Mouse (Mus musculus) heart, embryonic 11.5 days (tissue): Measurements from ENCODE around the gene Bcl2l14. TPM values are rescaled to one million over a fixed set of nuclear protein-coding genes. Genes with fewer than 3 reads are reported as not detected.

ENCODE experiments used
- ATAC-seq: fragments of 200-750 bp; cut with Nextera tagmentation; replicated peaks from 2 replicates; pipeline ENCODE4 v1.8.0; 2017; ENCODE audit warnings: moderate library complexity; ENCODE audit not compliant: insufficient number of reproducible peaks, low FRiP score, low TSS enrichment
- H3K27ac ChIP-seq: fragments of 300-500 bp; sonication (generic); 2 replicates; pipeline ENCODE4 v1.5.1; 2014; ENCODE audit warnings: mild to moderate bottlenecking, low read depth, low read length
- H3K27me3 ChIP-seq: fragments of 300-500 bp; sonication (generic); 2 replicates; pipeline ENCODE4 v1.6.1; 2014; ENCODE audit warnings: mild to moderate bottlenecking, low read length, mixed read lengths; ENCODE audit not compliant: control insufficient read depth, insufficient read depth
- H3K36me3 ChIP-seq: fragments of 300-500 bp; sonication (generic); 2 replicates; pipeline ENCODE4 v1.6.1; 2014; ENCODE audit warnings: mild to moderate bottlenecking, low read length, moderate library complexity, mixed read lengths; ENCODE audit not compliant: control insufficient read depth, insufficient read depth
- H3K4me1 ChIP-seq: fragments of 300-500 bp; sonication (generic); 2 replicates; pipeline ENCODE4 v1.6.1; 2014; ENCODE audit warnings: low read length; ENCODE audit not compliant: control insufficient read depth, insufficient read depth
- H3K4me2 ChIP-seq: fragments of 300-500 bp; sonication (generic); 2 replicates; pipeline ENCODE4 v1.6.1; 2014; ENCODE audit warnings: mild to moderate bottlenecking, moderate library complexity
- H3K4me3 ChIP-seq: fragments of 300-500 bp; sonication (generic); 2 replicates; pipeline ENCODE4 v1.5.1; 2014; ENCODE audit warnings: low read depth, low read length
- H3K9ac ChIP-seq: fragments of 300-500 bp; sonication (generic); 2 replicates; pipeline ENCODE4 v1.6.1; 2014; ENCODE audit warnings: mild to moderate bottlenecking, low read depth, low read length, moderate library complexity
- H3K9me3 ChIP-seq: fragments of 300-500 bp; sonication (generic); replicated peaks from 2 replicates; pipeline ENCODE4 v1.6.1; 2016; ENCODE audit warnings: low read length; ENCODE audit not compliant: control insufficient read depth
- WGBS: fragments of 180-500 bp; shearing (Covaris S2); extraction: QIAGEN DNeasy Blood & Tissue Kit; methylation state at CpG from one replicate; pipeline ENCODE4 v1.1.7; 2014; ENCODE audit not compliant: insufficient replicate concordance; 5-methylcytosine and 5-hydroxymethylcytosine counted together
- polyA plus RNA-seq: library from polyadenylated mRNA; unstranded; fragments of >200 nt; fragmentation: Nextera tagmentation; extraction: Ambion mirVana; gene quantifications from 2 replicates; pipeline ENCODE4 v1.2.1, GENCODE M21; 2014

Gene Bcl2l14
- polyA plus RNA-seq = 0.11 and 0.45 TPM in 2 replicates

DNA sequence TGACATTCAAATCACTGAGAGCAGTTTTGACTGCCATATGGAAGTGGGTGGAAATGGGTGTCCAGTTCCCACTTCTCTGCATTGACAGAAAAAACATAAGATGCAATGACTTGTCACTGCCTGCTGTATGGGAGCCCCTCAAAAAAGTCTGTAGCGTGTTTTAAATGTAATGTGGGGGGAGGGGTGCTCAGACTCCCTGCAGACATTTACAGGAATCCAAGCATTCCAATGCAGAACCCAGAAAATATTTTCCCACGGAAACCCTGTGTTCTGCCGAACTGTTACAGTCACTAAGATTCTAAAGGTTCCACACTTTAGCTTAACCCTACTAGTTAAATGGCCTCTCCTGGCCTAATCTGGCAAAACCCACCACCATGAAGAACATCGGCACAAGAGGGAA, at the start of gene Bcl2l14:
Gene Bcl2l14 (plus strand): TSS at position 301 of the 400 bp plus-strand sequence.
- no peak within 1 kb of the TSS for H3K4me2 ChIP-seq
- no peak for ATAC-seq
- WGBS = 70% methylated on average over 4 of the region's 4 CpGs
- no peaks in the 10 kb centered on the region for H3K36me3 ChIP-seq
- no peaks in the 10 kb centered on the region for H3K4me1 ChIP-seq
- H3K4me3 ChIP-seq = no peak within 1 kb of the TSS
- H3K9ac ChIP-seq = no peak within 1 kb of the TSS
- no peaks in the 10 kb centered on the region for H3K9me3 ChIP-seq
- no peaks in the 10 kb centered on the region for H3K27me3 ChIP-seq
- H3K27ac ChIP-seq = no peak within 1 kb of the TSS

GRCm38 (mm10) chr6:134348526-134349067, 47.5 kb upstream of the Bcl2l14 start:
- no peak for ATAC-seq
- Histone ChIP-seq H3K4me2 (no peak overlapping the region), H3K9me3 (no peaks in the 10 kb centered on the region), H3K36me3 (no peaks in the 10 kb centered on the region), H3K4me1 (no peaks in the 10 kb centered on the region), H3K27me3 (no peaks in the 10 kb centered on the region), H3K9ac (no peak overlapping the region), H3K4me3 (no peak overlapping the region), H3K27ac (no peak overlapping the region)
- WGBS = 89% methylated on average over 7 of the region's 7 CpGs

- no peak overlapping the region for H3K9ac ChIP-seq
- H3K4me1 ChIP-seq = no peaks in the 10 kb centered on the region
- ATAC-seq = no peak
- no peaks in the 10 kb centered on the region for H3K27me3 ChIP-seq
- no peaks in the 10 kb centered on the region for H3K9me3 ChIP-seq
- H3K27ac ChIP-seq = no peak overlapping the region
- H3K4me3 ChIP-seq = no peak overlapping the region
- no peaks in the 10 kb centered on the region for H3K36me3 ChIP-seq
- WGBS = 79% methylated on average over 6 of the region's 6 CpGs
- no peak overlapping the region for H3K4me2 ChIP-seq
Observed at GRCm38 (mm10) chr6:134352881-134353280, 43.2 kb upstream of the Bcl2l14 start.

DNA sequence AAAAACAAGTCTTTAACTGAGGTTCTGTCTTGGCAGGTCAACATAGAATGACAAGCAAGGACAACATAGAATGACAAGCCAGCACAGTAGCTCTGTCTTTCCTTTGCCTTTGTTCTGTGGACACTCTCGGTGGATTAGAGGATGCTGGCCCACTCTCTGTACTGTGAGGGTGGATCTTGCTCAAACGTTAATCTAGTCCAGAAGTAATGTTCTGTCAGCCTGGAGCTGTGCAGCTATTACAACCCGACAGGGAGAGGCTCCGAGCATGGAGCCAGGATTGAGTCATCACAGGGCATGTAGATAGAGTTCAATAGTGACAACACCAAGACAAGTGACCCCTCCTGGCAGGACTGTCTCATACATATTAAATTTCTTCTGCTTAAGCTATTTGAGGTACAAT, 42.4 kb upstream of the Bcl2l14 start:
- Histone ChIP-seq H3K9ac (no peak overlapping the region), H3K27me3 (no peaks in the 10 kb centered on the region), H3K9me3 (no peaks in the 10 kb centered on the region), H3K36me3 (no peaks in the 10 kb centered on the region), H3K4me3 (no peak overlapping the region), H3K4me2 (no peak overlapping the region), H3K27ac (no peak overlapping the region), H3K4me1 (no peaks in the 10 kb centered on the region)
- no peak for ATAC-seq
- 71% methylated on average over 4 of the region's 4 CpGs for WGBS

- Histone ChIP-seq H3K9ac (no peak overlapping the region), H3K9me3 (no peaks in the 10 kb centered on the region), H3K36me3 (no peaks in the 10 kb centered on the region), H3K27me3 (no peaks in the 10 kb centered on the region), H3K4me3 (no peak overlapping the region), H3K4me2 (no peak overlapping the region), H3K27ac (no peak overlapping the region), H3K4me1 (no peaks in the 10 kb centered on the region)
- ATAC-seq = no peak
- 71% methylated on average over 6 of the region's 6 CpGs for WGBS
Observed at GRCm38 (mm10) chr6:134357570-134357969, 38.5 kb upstream of the Bcl2l14 start.

- Histone ChIP-seq H3K27me3 (no peaks in the 10 kb centered on the region), H3K27ac (no peak overlapping the region), H3K9me3 (no peaks in the 10 kb centered on the region), H3K9ac (no peak overlapping the region), H3K4me3 (no peak overlapping the region), H3K36me3 (no peaks in the 10 kb centered on the region), H3K4me1 (no peaks in the 10 kb centered on the region), H3K4me2 (no peak overlapping the region)
- 85% methylated on average over 4 of the region's 4 CpGs for WGBS
- ATAC-seq = no peak
Observed at GRCm38 (mm10) chr6:134360079-134360478, 36.0 kb upstream of the Bcl2l14 start.

DNA sequence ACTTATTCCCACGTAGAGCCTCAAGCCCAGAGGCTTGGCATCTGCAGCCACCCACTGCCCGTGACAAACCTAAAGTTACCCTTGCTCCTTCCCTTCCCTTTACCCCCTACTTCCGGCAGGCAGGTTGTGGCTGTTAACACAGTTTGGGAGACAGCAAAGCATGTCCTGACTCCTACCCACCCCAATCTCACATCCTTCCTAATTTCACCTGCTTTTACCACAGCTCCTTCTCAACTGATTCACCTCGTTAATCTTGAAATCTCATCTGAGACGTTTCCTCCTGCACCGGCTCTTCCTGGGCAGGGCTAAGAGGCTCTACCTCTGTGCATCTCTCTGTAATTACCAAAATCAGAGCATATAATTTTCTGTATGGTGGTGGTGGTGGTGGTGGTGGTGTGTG, 31.5 kb upstream of the Bcl2l14 start:
- ATAC-seq = no peak
- 60% methylated on average over 6 of the region's 6 CpGs for WGBS

GRCm38 (mm10) chr6:134365952-134366351, 30.2 kb upstream of the Bcl2l14 start:
- WGBS = 52% methylated on average over 4 of the region's 4 CpGs
- H3K27ac ChIP-seq = no peak overlapping the region

More for the DNA sequence above, 31.5 kb upstream of the Bcl2l14 start:
- Histone ChIP-seq H3K4me2 (no peak overlapping the region), H3K9ac (no peak overlapping the region), H3K27ac (no peak overlapping the region), H3K36me3 (no peaks in the 10 kb centered on the region), H3K4me1 (peaks cover 12% of the 10 kb centered on the region; the same call in 1 of the 2 replicates), H3K9me3 (no peaks in the 10 kb centered on the region), H3K27me3 (no peaks in the 10 kb centered on the region), H3K4me3 (no peak overlapping the region)

More at GRCm38 (mm10) chr6:134365952-134366351, 30.2 kb upstream of the Bcl2l14 start:
- H3K36me3 ChIP-seq = no peaks in the 10 kb centered on the region
- no peak overlapping the region for H3K9ac ChIP-seq
- no peak overlapping the region for H3K4me2 ChIP-seq
- no peak for ATAC-seq
- H3K9me3 ChIP-seq = no peaks in the 10 kb centered on the region
- peaks cover 12% of the 10 kb centered on the region; the same call in 1 of the 2 replicates for H3K4me1 ChIP-seq
- H3K27me3 ChIP-seq = no peaks in the 10 kb centered on the region
- no peak overlapping the region for H3K4me3 ChIP-seq
